Mouse (Mus musculus) heart, embryonic 12.5 days (tissue): ENCODE measurements at regions not wholly inside any gene's neighbourhood (a gene's known extent, or its start where the extent isn't known, plus 50 kb on each side); places are given as distances from the start of the nearest gene placed in this dataset.

Experiments used
- ATAC-seq: fragments of 200-750 bp; cut with Nextera tagmentation; 2 replicates; pipeline ENCODE4 v1.8.0; 2017; ENCODE audit warnings: moderate TSS enrichment, moderate library complexity; ENCODE audit not compliant: insufficient number of reproducible peaks, low FRiP score
- H3K27ac ChIP-seq: fragments of 300-500 bp; sonication (generic); 2 replicates; pipeline ENCODE4 v1.5.1; 2016; ENCODE audit warnings: mild to moderate bottlenecking, moderate library complexity; ENCODE audit not compliant: poor library complexity, severe bottlenecking
- H3K27me3 ChIP-seq: fragments of 300-500 bp; sonication (generic); replicated peaks from 2 replicates; pipeline ENCODE4 v1.6.1; 2016; ENCODE audit warnings: mild to moderate bottlenecking, moderate library complexity
- H3K36me3 ChIP-seq: fragments of 300-500 bp; sonication (generic); 2 replicates; pipeline ENCODE4 v1.6.1; 2016; ENCODE audit warnings: mild to moderate bottlenecking, moderate library complexity
- H3K4me1 ChIP-seq: fragments of 300-500 bp; sonication (generic); replicated peaks from 2 replicates; pipeline ENCODE4 v1.6.1; 2016; ENCODE audit warnings: mild to moderate bottlenecking
- H3K4me2 ChIP-seq: fragments of 300-500 bp; sonication (generic); 2 replicates; pipeline ENCODE4 v1.6.1; 2016; ENCODE audit warnings: mild to moderate bottlenecking, moderate library complexity
- H3K4me3 ChIP-seq: fragments of 300-500 bp; sonication (generic); 2 replicates; pipeline ENCODE4 v1.5.1; 2016; ENCODE audit warnings: mild to moderate bottlenecking
- H3K9ac ChIP-seq: fragments of 300-500 bp; sonication (generic); 2 replicates; pipeline ENCODE4 v1.6.1; 2016; ENCODE audit warnings: mild to moderate bottlenecking, moderate library complexity
- H3K9me3 ChIP-seq: fragments of 300-500 bp; sonication (generic); replicated peaks from 2 replicates; pipeline ENCODE4 v1.6.1; 2016; ENCODE audit warnings: mild to moderate bottlenecking, moderate library complexity
- WGBS: fragments of 180-500 bp; shearing (Covaris S2); methylation state at CpG from one replicate; pipeline ENCODE4 v1.1.7; 2016; 5-methylcytosine and 5-hydroxymethylcytosine counted together

- no peak overlapping the region for H3K4me2 ChIP-seq
- no peak overlapping the region for H3K9ac ChIP-seq
- ATAC-seq, result no peak
- no peaks in the 10 kb centered on the region for H3K4me1 ChIP-seq
- no peaks in the 10 kb centered on the region for H3K36me3 ChIP-seq
- 75% methylated on average over 3 of the region's 3 CpGs for WGBS
- H3K4me3 ChIP-seq, result no peak overlapping the region
- H3K27ac ChIP-seq, result no peak overlapping the region
- no peaks in the 10 kb centered on the region for H3K27me3 ChIP-seq
- H3K9me3 ChIP-seq, result no peaks in the 10 kb centered on the region
Observed at GRCm38 (mm10) chr8:11145251-11145650, 137.0 kb upstream of the Irs2 start.

- 89% methylated on average over 1 of the region's 1 CpGs for WGBS
- no peak overlapping the region for H3K4me3 ChIP-seq
- no peaks in the 10 kb centered on the region for H3K27me3 ChIP-seq
- H3K4me2 ChIP-seq, result no peak overlapping the region
- ATAC-seq, result no peak
- H3K36me3 ChIP-seq, result no peaks in the 10 kb centered on the region
- no peaks in the 10 kb centered on the region for H3K4me1 ChIP-seq
- no peak overlapping the region for H3K9ac ChIP-seq
- no peak overlapping the region for H3K27ac ChIP-seq
- H3K9me3 ChIP-seq, result no peaks in the 10 kb centered on the region
Observed at GRCm38 (mm10) chr8:11140566-11140965, 132.3 kb upstream of the Irs2 start.

GRCm38 (mm10) chr8:11139294-11139693, 131.0 kb upstream of the Irs2 start:
- 81% methylated on average over 2 of the region's 2 CpGs for WGBS
- no peak for ATAC-seq

GRCm38 (mm10) chr8:11138302-11139020, 130.2 kb upstream of the Irs2 start:
- no peaks in the 10 kb centered on the region for H3K27me3 ChIP-seq
- 84% methylated on average over 5 of the region's 5 CpGs for WGBS
- no peak overlapping the region for H3K9ac ChIP-seq
- H3K4me2 ChIP-seq, result no peak overlapping the region
- H3K4me1 ChIP-seq, result no peaks in the 10 kb centered on the region
- H3K27ac ChIP-seq, result no peak overlapping the region
- ATAC-seq, result no peak
- H3K9me3 ChIP-seq, result no peaks in the 10 kb centered on the region
- H3K36me3 ChIP-seq, result no peaks in the 10 kb centered on the region
- H3K4me3 ChIP-seq, result no peak overlapping the region

More at GRCm38 (mm10) chr8:11139294-11139693, 131.0 kb upstream of the Irs2 start:
- H3K27me3 ChIP-seq, result no peaks in the 10 kb centered on the region
- no peak overlapping the region for H3K4me3 ChIP-seq
- H3K27ac ChIP-seq, result no peak overlapping the region
- no peak overlapping the region for H3K4me2 ChIP-seq
- H3K9ac ChIP-seq, result no peak overlapping the region
- no peaks in the 10 kb centered on the region for H3K9me3 ChIP-seq
- no peaks in the 10 kb centered on the region for H3K36me3 ChIP-seq
- no peaks in the 10 kb centered on the region for H3K4me1 ChIP-seq

GRCm38 (mm10) chr8:11136566-11136965, 128.3 kb upstream of the Irs2 start:
- Histone ChIP-seq H3K9ac (no peak overlapping the region), H3K27ac (no peak overlapping the region), H3K4me3 (no peak overlapping the region), H3K9me3 (no peaks in the 10 kb centered on the region), H3K4me2 (no peak overlapping the region), H3K36me3 (no peaks in the 10 kb centered on the region), H3K4me1 (no peaks in the 10 kb centered on the region), H3K27me3 (no peaks in the 10 kb centered on the region)
- 78% methylated on average over 4 of the region's 4 CpGs for WGBS
- ATAC-seq, result no peak

GRCm38 (mm10) chr8:11135135-11135534, 126.9 kb upstream of the Irs2 start:
- no peak overlapping the region for H3K27ac ChIP-seq
- H3K4me2 ChIP-seq, result no peak overlapping the region
- WGBS, result 84% methylated on average over 11 of the region's 11 CpGs
- no peaks in the 10 kb centered on the region for H3K27me3 ChIP-seq
- no peaks in the 10 kb centered on the region for H3K4me1 ChIP-seq
- no peak overlapping the region for H3K9ac ChIP-seq
- no peaks in the 10 kb centered on the region for H3K36me3 ChIP-seq
- H3K4me3 ChIP-seq, result no peak overlapping the region
- ATAC-seq, result no peak
- no peaks in the 10 kb centered on the region for H3K9me3 ChIP-seq

- Histone ChIP-seq H3K9ac (no peak overlapping the region), H3K36me3 (no peaks in the 10 kb centered on the region), H3K27ac (no peak overlapping the region), H3K27me3 (no peaks in the 10 kb centered on the region), H3K9me3 (no peaks in the 10 kb centered on the region), H3K4me2 (no peak overlapping the region), H3K4me1 (no peaks in the 10 kb centered on the region), H3K4me3 (no peak overlapping the region)
- 87% methylated on average over 4 of the region's 4 CpGs for WGBS
- no peak for ATAC-seq
Observed at GRCm38 (mm10) chr8:11134562-11134961, 126.3 kb upstream of the Irs2 start.

- Histone ChIP-seq H3K9me3 (no peaks in the 10 kb centered on the region), H3K36me3 (no peaks in the 10 kb centered on the region), H3K4me2 (no peak overlapping the region), H3K27me3 (0 out of 2 replicates have a peak, but pooled peaks cover 6% of the 10 kb centered on the region), H3K27ac (no peak overlapping the region), H3K4me3 (no peak overlapping the region), H3K4me1 (peaks cover 17% of the 10 kb centered on the region; the same call in 1 of the 2 replicates), H3K9ac (no peak overlapping the region)
- no peak for ATAC-seq
- 73% methylated on average over 5 of the region's 5 CpGs for WGBS
Observed at GRCm38 (mm10) chr8:11119030-11119634, 110.9 kb upstream of the Irs2 start.

GRCm38 (mm10) chr8:11116534-11116933, 108.3 kb upstream of the Irs2 start:
- Histone ChIP-seq H3K4me3 (no peak overlapping the region), H3K9me3 (no peaks in the 10 kb centered on the region), H3K4me1 (peaks cover 18% of the 10 kb centered on the region; the same call in 1 of the 2 replicates), H3K36me3 (no peaks in the 10 kb centered on the region), H3K4me2 (no peak overlapping the region), H3K27ac (no peak overlapping the region), H3K27me3 (0 out of 2 replicates have a peak, but pooled peaks cover 6% of the 10 kb centered on the region), H3K9ac (no peak overlapping the region)
- WGBS, result 63% methylated on average over 5 of the region's 5 CpGs
- ATAC-seq, result peak; percentile 77

- no peak overlapping the region for H3K9ac ChIP-seq
- no peaks in the 10 kb centered on the region for H3K9me3 ChIP-seq
- H3K36me3 ChIP-seq, result no peaks in the 10 kb centered on the region
- H3K4me2 ChIP-seq, result no peak overlapping the region
- H3K27ac ChIP-seq, result no peak overlapping the region
- WGBS, result 32% methylated on average over 6 of the region's 6 CpGs
- H3K27me3 ChIP-seq, result 0 out of 2 replicates have a peak, but pooled peaks cover 6% of the 10 kb centered on the region
- no peak for ATAC-seq
- H3K4me1 ChIP-seq, result peaks cover 18% of the 10 kb centered on the region; the same call in 1 of the 2 replicates
- H3K4me3 ChIP-seq, result no peak overlapping the region
Observed at GRCm38 (mm10) chr8:11115210-11115609, 107.0 kb upstream of the Irs2 start.

GRCm38 (mm10) chr8:11114531-11114930, 106.3 kb upstream of the Irs2 start:
- Histone ChIP-seq H3K36me3 (no peaks in the 10 kb centered on the region), H3K4me2 (no peak overlapping the region), H3K4me1 (peaks cover 18% of the 10 kb centered on the region; the same call in 1 of the 2 replicates), H3K9ac (no peak overlapping the region), H3K9me3 (no peaks in the 10 kb centered on the region), H3K27ac (no peak overlapping the region), H3K4me3 (no peak overlapping the region), H3K27me3 (peaks cover 3% of the 10 kb centered on the region; the same call in 1 of the 2 replicates)
- WGBS, result 43% methylated on average over 8 of the region's 8 CpGs
- ATAC-seq, result no peak
